Mouse (Mus musculus): ENCODE data around the gene Rab3d. TPM values are rescaled to one million over a fixed set of nuclear protein-coding genes. Genes with fewer than 3 reads are reported as not detected.

Gene Rab3d
- polyA plus RNA-seq, 1 experiment from 2014 or later = 7.5 TPM

DNA sequence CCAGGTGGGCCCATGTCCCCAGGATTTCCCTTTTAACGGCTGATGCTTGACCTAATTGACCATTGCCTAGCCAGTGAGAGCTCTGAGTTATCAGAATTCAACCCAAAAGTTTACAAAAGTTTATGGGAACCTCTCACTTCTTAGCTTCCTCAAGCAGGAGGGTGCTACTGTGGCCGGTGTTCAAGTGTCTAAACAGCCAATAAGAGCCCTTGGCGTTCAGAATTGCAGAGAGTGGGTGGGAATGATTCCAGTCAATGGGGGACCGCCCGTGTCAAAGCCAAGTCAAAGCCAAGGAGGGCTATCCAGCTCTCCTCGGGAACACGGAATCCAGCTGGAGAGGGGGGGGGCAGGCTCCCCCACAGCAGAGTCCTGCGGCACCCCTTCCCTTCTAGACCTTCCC, 30.2 kb upstream of the Rab3d start:
- 54% methylated on average over 8 of the region's 8 CpGs for WGBS
- Histone ChIP-seq H3K9ac (ENCODE audit: low read length) (no peak overlapping the region), H3K36me3 (ENCODE audit: control insufficient read depth, insufficient read depth, low read length) (no peaks in the 10 kb centered on the region), H3K4me1 (replicated peaks; ENCODE audit: control insufficient read depth, insufficient read depth, low read length) (peaks cover 2% of the 10 kb centered on the region; the same call in 1 of the 2 replicates), H3K27me3 (ENCODE audit: control insufficient read depth, insufficient read depth, low read length) (no peaks in the 10 kb centered on the region), H3K4me3 (ENCODE audit: low read depth, low read length) (no peak overlapping the region), H3K4me2 (ENCODE audit: low read depth, low read length, severe bottlenecking) (no peak overlapping the region), H3K27ac (ENCODE audit: low read depth, low read length) (no peak overlapping the region), H3K9me3 (ENCODE audit: control insufficient read depth, low read length) (no peaks in the 10 kb centered on the region)
- DNase-seq (ENCODE audit: low spot score) = no peak
- ATAC-seq (replicated peaks; ENCODE audit: low FRiP score) = no peak

DNA sequence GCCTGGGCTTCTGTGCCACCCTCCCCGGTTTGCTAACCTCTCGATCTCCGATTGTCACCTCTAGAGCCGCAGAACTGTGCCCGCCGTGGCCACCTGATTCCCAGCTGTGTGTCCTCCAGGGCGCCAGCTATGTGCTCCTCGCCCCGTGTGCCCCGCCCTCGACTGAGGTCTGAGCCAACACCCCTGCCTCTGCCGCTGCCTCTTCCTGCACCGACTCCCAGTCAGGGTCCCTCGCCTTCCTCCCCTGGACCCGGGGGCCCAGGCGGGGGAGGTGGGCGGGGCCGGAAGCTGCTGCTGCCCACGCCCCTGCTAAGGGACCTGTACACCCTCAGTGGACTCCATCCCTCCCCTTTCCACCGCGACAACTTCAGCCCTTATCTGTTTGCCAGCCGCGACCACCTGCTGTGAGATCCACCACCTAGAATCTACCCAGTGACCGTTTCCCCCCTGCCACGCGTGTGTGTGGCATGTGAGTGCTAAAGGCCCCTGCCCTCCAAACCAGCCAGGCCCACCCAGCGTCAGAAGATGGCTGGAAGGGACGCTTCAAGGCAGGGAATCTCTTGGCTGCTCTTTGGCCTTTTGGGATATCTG, 29.6 kb upstream of the Rab3d start:
- peak overlapping the region; percentile 15; the same call in 1 of the 2 replicates for H3K4me2 ChIP-seq (ENCODE audit: low read depth, low read length, severe bottlenecking)
- no peak for ATAC-seq (replicated peaks; ENCODE audit: low FRiP score)

GRCm38 (mm10) chr9:21944267-21944666, 26.3 kb upstream of the Rab3d start:
- Histone ChIP-seq H3K27me3 (ENCODE audit: control insufficient read depth, insufficient read depth, low read length) (no peaks in the 10 kb centered on the region), H3K36me3 (ENCODE audit: control insufficient read depth, insufficient read depth, low read length) (no peaks in the 10 kb centered on the region), H3K4me1 (replicated peaks; ENCODE audit: control insufficient read depth, insufficient read depth, low read length) (peaks cover 2% of the 10 kb centered on the region; the same call in 1 of the 2 replicates), H3K9ac (ENCODE audit: low read length) (no peak overlapping the region; the same call in 1 of the 2 replicates), H3K4me2 (ENCODE audit: low read depth, low read length, severe bottlenecking) (no peak overlapping the region), H3K9me3 (ENCODE audit: control insufficient read depth, low read length) (no peaks in the 10 kb centered on the region), H3K27ac (ENCODE audit: low read depth, low read length) (no peak overlapping the region), H3K4me3 (ENCODE audit: low read depth, low read length) (no peak overlapping the region)
- WGBS = 28% methylated on average over 23 of the region's 23 CpGs
- no peak for ATAC-seq (replicated peaks; ENCODE audit: low FRiP score)
- DNase-seq (ENCODE audit: low spot score) = no peak

More for the DNA sequence above, 29.6 kb upstream of the Rab3d start:
- Histone ChIP-seq H3K4me1 (replicated peaks; ENCODE audit: control insufficient read depth, insufficient read depth, low read length) (peaks cover 2% of the 10 kb centered on the region; the same call in 1 of the 2 replicates), H3K36me3 (ENCODE audit: control insufficient read depth, insufficient read depth, low read length) (no peaks in the 10 kb centered on the region), H3K9ac (ENCODE audit: low read length) (0 out of 2 replicates have a peak overlapping the region, but pooled peaks have one; percentile 5), H3K27me3 (ENCODE audit: control insufficient read depth, insufficient read depth, low read length) (no peaks in the 10 kb centered on the region), H3K27ac (ENCODE audit: low read depth, low read length) (no peak overlapping the region), H3K4me3 (ENCODE audit: low read depth, low read length) (no peak overlapping the region), H3K9me3 (ENCODE audit: control insufficient read depth, low read length) (no peaks in the 10 kb centered on the region)
- no peak for DNase-seq (ENCODE audit: low spot score)
- 4% methylated on average over 28 of the region's 28 CpGs for WGBS

DNA sequence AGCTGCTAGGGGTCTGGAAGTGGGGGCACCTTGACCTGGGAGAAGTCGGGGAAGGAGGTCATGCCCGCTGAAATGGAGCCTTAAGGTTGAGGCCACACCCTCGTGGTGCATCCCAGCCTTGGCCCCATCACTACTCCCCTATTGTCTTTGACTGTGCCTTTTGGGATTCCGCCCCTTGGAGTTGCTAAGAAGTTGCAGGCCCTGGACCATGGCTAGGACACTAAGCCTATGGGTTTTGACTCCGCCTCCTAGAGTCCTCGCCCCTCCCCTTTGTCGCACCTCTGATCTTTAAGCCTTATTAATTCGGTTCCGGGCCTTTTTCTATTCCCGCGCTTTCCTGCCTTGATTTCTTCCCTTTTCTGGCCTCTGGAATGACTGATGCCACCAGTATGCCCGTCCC, 25.6 kb upstream of the Rab3d start:
- Histone ChIP-seq H3K4me1 (replicated peaks; ENCODE audit: control insufficient read depth, insufficient read depth, low read length) (peaks cover 2% of the 10 kb centered on the region; the same call in 1 of the 2 replicates), H3K4me3 (ENCODE audit: low read depth, low read length) (no peak overlapping the region), H3K36me3 (ENCODE audit: control insufficient read depth, insufficient read depth, low read length) (no peaks in the 10 kb centered on the region), H3K4me2 (ENCODE audit: low read depth, low read length, severe bottlenecking) (no peak overlapping the region), H3K27me3 (ENCODE audit: control insufficient read depth, insufficient read depth, low read length) (no peaks in the 10 kb centered on the region), H3K27ac (ENCODE audit: low read depth, low read length) (no peak overlapping the region), H3K9ac (ENCODE audit: low read length) (no peak overlapping the region), H3K9me3 (ENCODE audit: control insufficient read depth, low read length) (no peaks in the 10 kb centered on the region)
- no peak for ATAC-seq (replicated peaks; ENCODE audit: low FRiP score)
- DNase-seq (ENCODE audit: low spot score) = no peak
- 59% methylated on average over 12 of the region's 12 CpGs for WGBS

DNA sequence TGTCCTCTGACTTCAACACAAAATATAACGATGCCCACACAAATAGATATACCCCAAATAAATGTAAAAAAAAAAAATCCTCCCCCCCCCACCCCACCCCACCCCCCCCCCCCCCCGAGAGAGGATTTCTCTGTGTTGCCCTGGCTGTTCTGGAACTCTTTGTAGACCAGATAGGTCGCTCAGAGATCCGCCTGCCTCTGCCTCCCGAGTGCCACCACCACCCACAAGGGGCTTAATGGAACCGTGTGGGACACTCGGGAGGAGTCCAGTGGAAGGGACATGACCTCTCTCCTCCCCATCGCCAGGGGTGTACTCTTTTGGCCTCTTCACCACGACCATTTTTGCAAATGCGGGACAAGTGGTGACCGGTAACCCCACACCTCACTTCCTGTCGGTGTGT, 25.1 kb upstream of the Rab3d start:
- DNase-seq (ENCODE audit: low spot score) (no peak), ATAC-seq (replicated peaks; ENCODE audit: low FRiP score) (no peak)
- 84% methylated on average over 11 of the region's 12 CpGs for WGBS
- Histone ChIP-seq H3K4me1 (replicated peaks; ENCODE audit: control insufficient read depth, insufficient read depth, low read length) (peaks cover 2% of the 10 kb centered on the region; the same call in 1 of the 2 replicates), H3K4me3 (ENCODE audit: low read depth, low read length) (no peak overlapping the region), H3K27me3 (ENCODE audit: control insufficient read depth, insufficient read depth, low read length) (no peaks in the 10 kb centered on the region), H3K27ac (ENCODE audit: low read depth, low read length) (no peak overlapping the region), H3K9ac (ENCODE audit: low read length) (no peak overlapping the region), H3K9me3 (ENCODE audit: control insufficient read depth, low read length) (no peaks in the 10 kb centered on the region), H3K4me2 (ENCODE audit: low read depth, low read length, severe bottlenecking) (no peak overlapping the region), H3K36me3 (ENCODE audit: control insufficient read depth, insufficient read depth, low read length) (no peaks in the 10 kb centered on the region)

DNA sequence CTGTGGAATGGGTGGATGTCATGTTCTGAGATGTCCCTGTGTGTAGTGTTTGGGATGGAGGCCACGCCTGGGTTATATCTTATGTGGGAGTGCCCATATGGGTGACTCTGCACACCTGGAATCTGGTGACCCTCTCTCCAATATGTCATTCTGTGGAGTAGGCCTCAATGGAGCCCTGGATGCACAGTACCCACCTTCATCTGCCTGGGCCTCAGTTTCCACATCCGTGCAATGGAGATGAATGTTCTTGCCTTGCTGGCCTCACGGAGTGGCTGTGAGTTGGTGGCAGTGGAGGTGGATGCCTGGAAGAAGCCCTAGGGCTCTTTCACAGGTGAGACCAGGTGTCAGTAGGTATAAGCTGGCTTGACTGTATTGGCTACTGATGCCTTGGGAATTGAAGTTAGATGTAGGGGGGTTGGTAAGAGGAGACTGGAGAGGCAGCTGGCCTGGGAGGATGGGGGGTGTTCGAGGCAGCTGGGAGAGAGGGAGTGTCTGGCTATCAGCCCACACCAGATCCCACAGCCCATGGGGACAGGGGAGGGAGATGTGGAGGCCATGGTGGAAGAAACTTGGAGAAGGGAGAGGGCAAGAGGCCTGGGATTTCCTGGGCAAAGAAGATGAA, 20.4 kb upstream of the Rab3d start:
- Histone ChIP-seq H3K4me3 (ENCODE audit: low read depth, low read length) (no peak overlapping the region), H3K27ac (ENCODE audit: low read depth, low read length) (no peak overlapping the region), H3K36me3 (ENCODE audit: control insufficient read depth, insufficient read depth, low read length) (no peaks in the 10 kb centered on the region), H3K4me2 (ENCODE audit: low read depth, low read length, severe bottlenecking) (no peak overlapping the region), H3K4me1 (replicated peaks; ENCODE audit: control insufficient read depth, insufficient read depth, low read length) (no peaks in the 10 kb centered on the region; the same call in 1 of the 2 replicates), H3K9ac (ENCODE audit: low read length) (no peak overlapping the region), H3K9me3 (ENCODE audit: control insufficient read depth, low read length) (no peaks in the 10 kb centered on the region), H3K27me3 (ENCODE audit: control insufficient read depth, insufficient read depth, low read length) (no peaks in the 10 kb centered on the region)
- ATAC-seq (replicated peaks; ENCODE audit: low FRiP score) (no peak), DNase-seq (ENCODE audit: low spot score) (no peak)
- 88% methylated on average over 4 of the region's 4 CpGs for WGBS

- Histone ChIP-seq H3K4me1 (replicated peaks; ENCODE audit: control insufficient read depth, insufficient read depth, low read length) (no peaks in the 10 kb centered on the region; the same call in 1 of the 2 replicates), H3K27me3 (ENCODE audit: control insufficient read depth, insufficient read depth, low read length) (no peaks in the 10 kb centered on the region), H3K4me3 (ENCODE audit: low read depth, low read length) (peak overlapping the region; percentile 57), H3K27ac (ENCODE audit: low read depth, low read length) (no peak overlapping the region), H3K36me3 (ENCODE audit: control insufficient read depth, insufficient read depth, low read length) (no peaks in the 10 kb centered on the region), H3K4me2 (ENCODE audit: low read depth, low read length, severe bottlenecking) (peak overlapping the region; percentile 85; the same call in 1 of the 2 replicates), H3K9ac (ENCODE audit: low read length) (0 out of 2 replicates have a peak overlapping the region, but pooled peaks have one; percentile 81), H3K9me3 (ENCODE audit: control insufficient read depth, low read length) (no peaks in the 10 kb centered on the region)
- ATAC-seq (replicated peaks; ENCODE audit: low FRiP score) (no peak), DNase-seq (ENCODE audit: low spot score) (no peak)
- WGBS = 80% methylated on average over 4 of the region's 4 CpGs
These were observed 19.8 kb upstream of the Rab3d start for GRCm38 (mm10) chr9:21937711-21938175.

GRCm38 (mm10) chr9:21936692-21937570, 18.9 kb upstream of the Rab3d start, which contains the start of gene Plppr2:
Plppr2 (plus strand) TSS chr9:21937033.
- Histone ChIP-seq H3K27me3 (ENCODE audit: control insufficient read depth, insufficient read depth, low read length) (no peaks in the 10 kb centered on the region), H3K4me2 (ENCODE audit: low read depth, low read length, severe bottlenecking) (peak within 1 kb of the TSS; percentile 85), H3K9me3 (ENCODE audit: control insufficient read depth, low read length) (no peaks in the 10 kb centered on the region), H3K36me3 (ENCODE audit: control insufficient read depth, insufficient read depth, low read length) (no peaks in the 10 kb centered on the region), H3K27ac (ENCODE audit: low read depth, low read length) (peak within 1 kb of the TSS; percentile 31; the same call in 1 of the 2 replicates), H3K9ac (ENCODE audit: low read length) (peak within 1 kb of the TSS; percentile 81), H3K4me3 (ENCODE audit: low read depth, low read length) (peak within 1 kb of the TSS; percentile 57), H3K4me1 (replicated peaks; ENCODE audit: control insufficient read depth, insufficient read depth, low read length) (no peaks in the 10 kb centered on the region; the same call in 1 of the 2 replicates)
- DNase-seq (ENCODE audit: low spot score) (peak; percentile 98), ATAC-seq (replicated peaks; ENCODE audit: low FRiP score) (peak; percentile 95)
- WGBS = 3% methylated on average over 43 of the region's 43 CpGs

All from forebrain, embryonic 11.5 days (tissue).